Mouse (Mus musculus): ENCODE results near the gene Dmrt2. TPM values are rescaled to one million over a fixed set of nuclear protein-coding genes. Genes with fewer than 3 reads are reported as not detected.

Gene Dmrt2
- total RNA-seq, 1 experiment from 2014 or later = not detected

DNA sequence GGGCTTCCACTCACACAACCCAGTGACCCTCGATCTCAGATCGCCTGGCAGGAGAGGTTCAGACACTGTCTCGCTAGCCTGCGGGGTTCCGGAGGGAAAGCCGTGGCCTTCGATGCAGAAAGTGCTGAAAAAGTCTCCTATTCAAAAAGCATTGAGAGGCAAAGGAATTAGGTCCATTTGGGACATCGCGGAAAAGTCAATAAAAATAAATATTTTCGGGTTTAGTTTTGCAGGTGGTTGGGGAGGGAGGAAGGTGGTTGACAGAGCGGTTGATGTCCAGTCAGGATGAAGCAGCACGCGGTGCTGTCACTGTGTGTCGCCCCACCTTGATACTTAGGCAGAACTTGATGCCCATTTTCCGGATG is 1.8 kb downstream of the Dmrt2 start:
- ATAC-seq (ENCODE audit: extremely low read depth, insufficient number of reproducible peaks, low FRiP score, poor library complexity, severe bottlenecking) = no peak

DNA sequence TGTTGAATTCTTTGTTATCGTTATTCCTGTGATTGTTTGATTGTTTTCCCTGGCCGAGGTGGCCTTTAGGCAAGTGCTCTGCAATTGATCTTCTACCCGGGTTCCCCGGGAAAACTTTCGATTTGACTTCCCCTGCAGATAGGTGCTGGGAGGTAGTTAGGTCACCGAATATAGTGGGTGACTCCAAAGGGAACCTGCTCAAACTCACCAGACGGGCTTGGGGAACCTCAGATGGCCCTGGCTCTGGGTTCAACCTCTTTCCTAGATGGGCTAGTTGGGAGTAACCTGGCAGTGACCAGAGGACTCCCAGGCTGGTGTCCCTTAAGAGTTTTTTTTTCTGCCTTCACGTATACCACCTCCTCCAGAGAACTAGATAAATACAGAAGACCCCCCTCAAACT is 2.5 kb downstream of the Dmrt2 start:
- ATAC-seq (ENCODE audit: extremely low read depth, insufficient number of reproducible peaks, low FRiP score, poor library complexity, severe bottlenecking) = no peak

DNA sequence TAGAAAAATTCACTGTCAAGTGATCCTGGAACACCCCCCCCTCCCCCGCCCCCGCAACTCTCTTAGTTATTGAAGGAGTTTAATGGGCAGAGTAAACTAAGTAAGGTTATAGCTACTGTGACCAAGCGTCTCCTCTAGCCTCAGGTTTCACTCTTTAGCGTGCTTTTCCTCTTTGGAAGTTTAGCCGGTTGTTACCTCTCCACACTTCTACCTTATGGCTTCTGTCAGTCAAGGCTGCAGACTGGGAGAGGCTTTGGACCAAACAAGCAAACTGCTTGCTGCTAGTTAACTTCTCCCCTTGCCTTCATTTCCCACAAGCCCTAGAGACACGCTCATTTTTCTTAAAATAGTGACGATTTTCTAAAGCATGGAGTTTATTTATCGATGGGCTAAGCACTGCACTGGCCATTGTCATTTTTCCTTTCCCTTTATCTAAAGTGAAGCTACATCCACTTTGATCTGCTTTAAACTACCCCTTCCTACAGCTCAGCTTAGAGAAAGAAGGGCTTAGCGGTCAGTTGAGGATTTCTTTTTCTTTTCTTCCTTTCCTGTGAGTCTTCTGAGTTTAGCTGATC is 3.7 kb downstream of the Dmrt2 start:
- ATAC-seq (ENCODE audit: extremely low read depth, insufficient number of reproducible peaks, low FRiP score, poor library complexity, severe bottlenecking) = no peak

DNA sequence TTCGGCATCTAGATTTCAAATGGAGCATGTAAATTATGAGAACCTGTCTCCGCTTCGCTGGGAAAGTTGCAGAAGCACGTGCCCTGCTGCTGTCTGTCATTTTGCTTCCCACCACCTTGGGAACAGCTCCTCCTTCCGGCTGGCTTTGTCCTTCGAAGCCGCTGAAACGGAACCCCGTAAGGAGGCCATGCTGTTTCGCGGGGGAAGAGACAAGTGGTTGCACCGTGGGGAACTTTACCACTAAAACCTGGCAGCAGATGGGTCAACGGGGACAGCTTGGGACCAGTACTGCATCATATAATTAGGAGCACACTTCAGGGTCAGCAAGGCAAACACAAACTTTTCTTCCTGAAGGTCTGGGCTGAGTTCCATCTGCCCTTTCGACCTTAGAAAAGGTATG is 26.6 kb downstream of the Dmrt2 start:
- no peak for ATAC-seq (ENCODE audit: extremely low read depth, insufficient number of reproducible peaks, low FRiP score, poor library complexity, severe bottlenecking)

DNA sequence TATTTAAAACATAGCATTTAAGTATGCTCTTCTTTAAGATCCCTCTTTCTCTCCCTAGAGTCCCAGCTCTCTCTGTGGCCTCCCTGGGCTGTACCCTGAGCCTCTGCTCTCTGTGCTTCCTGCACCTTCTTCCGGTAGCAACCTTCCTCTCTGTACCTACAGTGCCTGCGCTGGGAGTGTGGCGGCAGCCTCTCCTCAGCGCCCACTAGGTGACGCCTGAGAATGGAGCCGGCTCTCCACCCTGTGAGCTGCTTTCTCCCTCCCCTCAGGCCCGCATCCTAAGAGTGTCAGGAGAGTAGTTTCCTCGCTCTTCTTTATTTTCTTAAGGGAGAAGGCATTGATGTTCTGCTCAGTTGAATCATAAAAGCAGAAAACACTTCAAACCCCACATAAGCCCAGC is 41.2 kb downstream of the Dmrt2 start:
- no peak for ATAC-seq (ENCODE audit: extremely low read depth, insufficient number of reproducible peaks, low FRiP score, poor library complexity, severe bottlenecking)

DNA sequence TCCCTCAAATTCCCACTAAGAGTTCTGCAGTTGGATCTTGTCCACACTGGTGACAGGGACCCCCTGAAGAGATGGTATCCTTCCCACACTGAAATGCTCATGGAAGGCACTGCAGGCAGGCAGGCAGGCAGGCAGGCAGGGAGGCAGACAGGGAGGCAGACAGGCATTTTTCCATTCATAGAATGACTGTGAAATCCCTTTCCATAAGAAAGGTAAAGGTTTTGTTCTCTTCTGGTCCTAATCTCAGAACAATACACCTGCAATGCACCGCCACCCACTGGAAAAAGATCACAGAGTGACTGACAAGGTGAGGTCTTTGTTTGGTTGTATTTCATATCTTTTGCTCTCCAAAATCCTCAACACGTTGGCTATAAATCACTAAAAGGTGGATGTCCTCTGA is 42.7 kb downstream of the Dmrt2 start:
- no peak for ATAC-seq (ENCODE audit: extremely low read depth, insufficient number of reproducible peaks, low FRiP score, poor library complexity, severe bottlenecking)

DNA sequence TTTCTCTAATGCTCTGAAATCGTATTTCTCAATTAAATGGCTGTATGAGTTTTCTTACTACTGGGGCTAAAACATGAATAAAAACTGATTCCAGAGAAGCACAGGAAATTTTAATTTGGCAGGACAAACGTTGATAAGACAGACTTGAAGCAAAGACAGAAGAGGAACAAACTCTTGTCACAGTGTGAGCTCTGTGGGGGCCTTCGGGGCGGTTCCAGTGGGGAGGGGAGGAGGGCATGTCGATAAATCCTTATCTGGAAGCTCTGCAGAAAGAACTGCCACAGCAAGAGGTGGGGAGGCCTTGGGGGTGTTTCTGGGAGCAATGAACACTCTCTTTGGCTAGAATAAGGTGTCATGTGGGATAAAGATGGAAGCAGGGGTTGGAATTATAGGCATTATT is 50.4 kb downstream of the Dmrt2 start:
- no peak for ATAC-seq (ENCODE audit: extremely low read depth, insufficient number of reproducible peaks, low FRiP score, poor library complexity, severe bottlenecking)

Other genes starting within 250 kb of the Dmrt2 start
- not detected in 2 replicates for gene Dmrt1, start 166.8 kb upstream of the Dmrt2 start, total RNA-seq (2017)
- gene Dmrt3, start 62.1 kb upstream of the Dmrt2 start, total RNA-seq (2017) = 0.35 TPM in 1 of 2 replicates, not detected in the other

Measured in neutrophil, adult 5-6 weeks (primary cell).